Mouse (Mus musculus): ENCODE results near the gene Trim56. TPM values are rescaled to one million over a fixed set of nuclear protein-coding genes. Genes with fewer than 3 reads are reported as not detected.
"Not testable (repeated sequence)": the region's sequence is repeated elsewhere in the genome, so short reads cannot be mapped to it uniquely, and the experiment has no call there.

The Trim56 gene
- total RNA-seq (2021) = 10 to 100 TPM in 1 of 2 experiments, 1 to 10 TPM in 1; 9.2 to 14.2 TPM
- long read RNA-seq, experiment 1, partial matches to known transcripts = 0 of 1 reads
- long read RNA-seq, experiment 1, other reads (novel, unspliced or antisense) = 1 of 1 reads
- long read RNA-seq, experiment 2, partial matches to known transcripts = 0 of 4 reads
- long read RNA-seq, experiment 2, other reads (novel, unspliced or antisense) = 4 of 4 reads

DNA sequence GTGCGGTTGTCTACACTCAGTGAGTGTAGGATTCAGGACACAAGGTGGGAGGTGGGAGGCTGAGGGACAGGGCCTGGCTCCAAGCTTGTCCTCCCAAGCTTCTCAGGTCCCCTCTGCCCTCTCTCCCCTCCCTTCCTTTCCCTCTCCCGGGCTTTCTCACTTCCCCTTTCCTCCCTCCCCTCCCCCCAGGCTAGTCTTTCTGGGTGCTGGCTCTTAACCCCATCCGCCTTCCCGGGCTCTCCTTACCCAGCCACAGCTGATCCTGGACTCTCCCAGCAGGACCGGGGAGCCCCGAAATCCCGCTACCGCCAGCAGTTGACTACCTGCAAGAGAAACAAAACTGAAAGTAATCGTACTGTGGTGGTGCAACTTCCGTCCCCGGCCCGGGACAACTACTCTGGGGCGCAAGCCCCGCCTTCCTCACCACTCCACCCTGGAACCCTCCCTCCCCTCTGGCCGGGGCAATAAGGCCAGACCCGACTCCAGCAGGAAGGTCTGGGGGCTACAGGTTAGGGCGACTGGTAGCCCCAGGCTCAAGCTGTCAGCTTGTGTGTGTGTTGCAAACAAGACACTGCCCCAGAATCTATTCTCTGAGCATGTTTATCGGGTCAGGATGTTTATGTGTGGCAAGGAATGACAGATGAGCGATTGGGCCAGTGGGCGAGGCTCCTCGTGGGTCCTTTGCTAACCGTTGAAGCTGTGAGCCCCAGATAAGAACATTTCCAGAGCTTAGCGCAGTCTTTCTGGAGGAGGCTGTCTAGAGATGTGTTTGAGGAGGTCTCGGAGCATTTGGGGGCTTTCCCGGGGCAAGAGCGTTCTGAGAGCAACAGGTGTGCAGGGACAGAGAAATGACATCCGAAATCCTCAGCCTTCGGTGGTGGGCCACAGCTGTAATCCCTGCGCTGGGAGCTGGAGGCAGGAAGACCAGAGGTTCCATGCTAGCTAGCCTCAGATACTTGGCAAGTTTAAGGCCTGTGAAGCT, at the start of gene Trim56:
Trim56 (minus strand) TSS at position 344 of the 982 bp plus-strand sequence.
- DNase-seq = peak; percentile 67

DNA sequence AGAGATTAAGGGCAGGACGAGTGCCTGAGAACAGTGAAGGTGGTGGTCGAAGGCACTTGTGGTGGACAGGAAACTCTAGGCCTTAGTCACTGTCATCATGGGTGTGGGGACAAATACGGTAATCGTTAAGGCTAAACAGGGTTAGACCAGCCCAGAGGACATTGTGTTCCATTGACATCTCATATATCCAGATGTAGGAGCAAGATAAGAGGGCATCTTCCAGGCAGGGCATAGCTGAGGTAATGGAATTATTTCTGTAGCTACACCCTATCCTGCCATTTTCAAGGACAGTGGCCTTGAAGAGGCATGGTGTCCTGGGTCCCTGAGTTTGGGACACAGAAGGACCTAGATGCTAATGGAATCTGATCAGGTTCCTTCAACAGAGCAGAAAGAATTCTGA, 45.8 kb upstream of the Trim56 start:
- DNase-seq = no peak

DNA sequence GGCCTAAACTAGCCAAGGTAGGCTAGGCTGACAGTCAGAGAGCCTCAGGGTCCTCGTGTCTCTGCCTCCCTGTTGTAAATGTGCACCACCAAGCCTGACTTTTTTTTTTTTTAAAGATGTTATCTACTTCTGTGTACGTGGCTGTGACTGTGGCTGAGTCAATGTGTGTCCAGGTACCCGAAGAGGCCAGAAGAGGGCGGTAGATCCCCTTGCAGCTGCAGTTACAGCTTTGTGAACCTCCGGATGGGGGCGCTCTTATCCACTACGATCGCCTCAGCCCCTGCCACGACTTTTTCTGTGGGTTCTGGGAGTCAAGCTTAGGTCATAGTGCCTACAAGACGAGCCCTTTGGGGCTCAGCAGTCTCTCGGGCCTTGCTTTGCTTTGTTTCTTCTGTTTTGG, 43.5 kb upstream of the Trim56 start:
- DNase-seq = peak; percentile 65

DNA sequence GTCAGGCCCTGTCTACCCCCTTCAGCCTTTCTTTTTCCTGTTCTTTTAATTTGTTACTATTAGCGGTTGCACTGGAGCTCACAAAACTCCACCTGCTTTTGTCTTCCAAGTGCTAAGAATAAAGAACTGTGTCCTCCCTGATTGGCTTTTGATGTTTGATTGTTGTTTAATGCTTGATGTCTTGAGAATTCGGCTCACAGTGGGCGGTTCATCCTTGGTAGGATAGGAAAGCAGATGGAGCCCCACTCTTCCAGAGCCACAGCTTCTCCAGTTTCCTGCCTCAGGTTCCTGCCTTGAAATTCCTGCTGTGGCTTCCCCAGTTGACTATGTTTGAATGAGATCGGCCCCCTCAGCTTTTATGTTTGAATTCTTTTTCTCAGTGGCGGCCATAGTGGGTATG, 37.3 kb upstream of the Trim56 start:
- DNase-seq = no peak

DNA sequence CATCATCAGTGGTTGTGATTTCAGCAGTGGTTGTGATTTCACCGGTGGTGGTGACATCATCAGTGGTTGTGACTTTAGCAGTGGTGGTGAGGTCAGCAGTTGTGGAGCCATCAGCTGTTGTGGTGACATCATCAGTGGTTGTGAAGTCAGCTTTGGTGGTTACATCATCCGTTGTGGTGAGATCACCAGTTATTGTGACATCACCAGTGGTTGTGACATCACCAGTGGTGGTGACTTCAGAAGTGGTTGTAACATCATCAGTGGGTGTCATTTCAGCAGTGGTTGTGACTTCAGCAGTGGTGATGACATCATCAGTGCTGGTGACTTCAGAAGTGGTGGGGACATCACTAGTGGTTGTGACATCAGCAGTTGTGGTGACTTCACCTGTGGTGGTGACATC, 36.6 kb upstream of the Trim56 start:
- no peak for DNase-seq

DNA sequence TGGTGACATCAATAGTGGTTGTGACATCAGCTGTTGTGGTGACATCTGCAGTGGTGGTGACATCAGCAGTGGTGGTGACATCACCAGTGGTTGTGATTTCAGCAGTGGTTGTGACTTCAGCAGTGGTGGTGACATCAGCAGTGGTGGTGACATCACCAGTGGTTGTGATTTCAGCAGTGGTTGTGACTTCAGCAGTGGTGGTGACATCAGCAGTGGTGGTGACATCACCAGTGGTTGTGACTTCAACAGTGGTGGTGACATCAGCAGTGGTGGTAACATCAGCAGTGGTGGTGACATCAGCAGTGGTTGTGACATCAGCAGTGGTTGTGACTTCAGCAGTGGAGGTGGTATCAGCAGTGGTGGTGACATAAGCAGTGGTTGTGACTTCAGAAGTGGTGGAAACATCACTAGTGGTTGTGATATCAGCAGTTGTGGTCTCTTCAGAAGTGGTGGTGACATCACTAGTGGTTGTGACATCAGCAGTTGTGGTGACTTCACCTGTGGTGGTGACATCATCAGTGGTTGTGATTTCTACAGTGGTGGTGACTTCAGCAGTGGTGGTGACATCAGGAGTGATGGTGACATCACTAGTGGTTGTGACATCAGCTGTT, 33.4 kb upstream of the Trim56 start, which contains the start of gene Muc3:
Muc3 (minus strand) TSS at position 51 of the 611 bp plus-strand sequence.
- not testable (repeated sequence) for DNase-seq

DNA sequence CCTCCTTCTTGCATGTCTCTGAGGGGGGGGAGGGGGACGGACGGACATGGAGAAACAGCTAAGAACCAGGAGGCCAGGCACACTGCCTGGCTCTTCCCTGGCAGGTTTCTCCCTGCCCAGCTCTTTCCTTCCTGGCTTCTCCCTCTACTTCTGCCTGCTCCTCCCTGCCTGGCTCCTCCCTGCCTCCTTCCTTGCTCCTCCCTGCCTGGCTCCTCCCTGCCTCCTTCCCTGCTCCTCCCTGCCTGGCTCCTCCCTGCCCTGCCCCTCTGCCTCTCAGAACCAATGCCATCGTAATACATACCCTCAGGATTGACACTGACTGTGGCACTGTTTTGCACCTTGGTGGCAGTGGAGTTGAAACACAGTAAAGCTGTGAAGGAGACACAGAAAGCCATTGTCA, 24.8 kb upstream of the Trim56 start:
- DNase-seq = no peak

DNA sequence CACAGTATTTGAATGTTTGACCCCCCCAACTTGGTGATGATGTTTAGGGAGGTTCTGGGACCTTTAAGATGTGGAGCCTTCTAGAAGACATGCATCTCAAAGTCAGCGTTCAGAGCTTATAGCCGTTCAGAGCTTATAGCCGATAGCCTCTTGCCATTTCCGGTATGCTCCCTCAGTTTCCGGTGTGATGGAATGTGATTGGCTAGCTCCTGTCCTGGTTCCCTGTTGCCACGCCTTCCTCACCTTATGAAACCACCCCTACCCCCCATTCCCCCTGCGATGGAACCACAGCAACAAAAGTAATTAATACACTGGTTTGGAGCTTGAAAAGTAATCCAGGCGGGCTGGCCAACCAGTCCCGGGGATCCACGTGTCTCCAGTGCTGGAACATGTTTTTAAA, 23.0 kb upstream of the Trim56 start:
- DNase-seq = no peak

DNA sequence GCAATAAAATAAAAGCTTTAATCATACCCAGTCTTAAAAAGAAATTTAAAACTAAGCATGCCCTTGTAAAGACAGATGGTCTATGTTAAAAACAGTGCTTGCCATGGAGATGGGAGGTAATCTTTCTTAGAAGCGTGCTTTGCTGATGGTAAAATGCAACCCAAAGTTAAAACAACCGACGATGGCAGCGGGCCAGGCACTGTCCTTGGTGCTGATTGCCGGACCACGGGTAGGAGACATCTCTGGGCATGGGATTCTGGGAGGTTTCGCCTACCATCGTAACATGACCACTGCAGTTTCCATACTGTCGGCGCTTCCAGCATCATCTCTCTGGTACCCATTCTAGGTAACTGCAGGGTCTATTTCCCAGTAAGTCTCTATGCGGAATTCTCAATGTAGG, 18.9 kb upstream of the Trim56 start:
- peak; percentile 60 for DNase-seq

DNA sequence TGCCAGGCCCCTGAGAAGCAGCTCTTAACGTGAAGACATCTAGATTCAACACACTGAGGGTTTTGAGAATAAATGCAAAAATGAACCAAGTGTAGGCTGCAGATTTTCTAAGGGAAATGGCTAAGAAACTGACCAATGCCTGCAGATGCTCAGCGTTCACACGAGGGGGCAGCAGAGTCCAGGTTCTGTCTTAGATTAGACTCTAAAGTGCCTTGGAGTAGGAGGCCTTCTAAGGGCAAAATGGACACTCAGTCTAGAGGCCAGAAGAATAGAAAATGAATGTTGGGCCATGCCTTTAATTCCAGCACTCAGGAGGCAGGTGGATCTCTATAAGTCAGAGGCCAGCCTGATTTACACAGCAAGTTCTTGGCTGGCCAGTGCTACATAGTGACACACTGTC, 15.5 kb upstream of the Trim56 start:
- peak; percentile 64 for DNase-seq

DNA sequence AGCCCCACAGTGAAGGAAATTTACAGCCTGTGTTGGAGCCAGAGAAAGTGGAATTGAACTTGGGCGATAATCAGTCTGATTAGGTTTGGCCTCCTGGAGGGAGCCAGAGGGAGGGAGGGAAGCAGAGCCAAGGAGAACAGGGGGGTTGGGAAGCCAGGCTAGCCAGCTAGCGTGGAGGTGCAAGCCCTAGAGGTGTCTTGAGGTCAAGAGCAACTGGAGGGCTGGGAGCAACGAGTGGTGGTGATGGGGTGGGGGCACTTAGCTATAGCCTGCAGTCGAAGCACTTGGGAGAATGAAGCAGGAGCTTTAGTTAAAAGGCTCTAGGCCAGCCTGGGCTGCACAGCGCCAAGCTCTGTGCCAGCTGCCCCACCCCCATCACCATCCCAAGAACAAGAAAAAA, 13.3 kb upstream of the Trim56 start:
- DNase-seq = no peak

DNA sequence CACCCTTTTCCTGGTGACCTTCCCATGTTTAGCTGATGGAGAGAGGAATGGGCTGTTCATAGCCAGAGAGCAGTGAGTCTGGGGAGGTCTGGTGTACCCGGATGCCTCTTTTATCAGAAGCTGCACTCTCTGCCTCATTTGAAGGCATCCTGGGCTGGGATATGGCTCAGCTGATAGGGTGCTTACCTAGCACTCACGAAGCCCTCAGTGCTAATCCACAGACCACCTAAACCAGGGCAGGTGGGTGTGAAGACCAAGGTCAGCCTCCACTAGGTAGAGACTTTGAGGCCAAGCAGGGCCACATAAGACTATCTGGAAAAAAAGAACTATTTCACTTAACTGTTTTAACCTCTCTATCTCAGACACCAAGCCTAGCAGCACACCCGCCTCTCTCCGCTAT, 7.5 kb upstream of the Trim56 start:
- DNase-seq = no peak

DNA sequence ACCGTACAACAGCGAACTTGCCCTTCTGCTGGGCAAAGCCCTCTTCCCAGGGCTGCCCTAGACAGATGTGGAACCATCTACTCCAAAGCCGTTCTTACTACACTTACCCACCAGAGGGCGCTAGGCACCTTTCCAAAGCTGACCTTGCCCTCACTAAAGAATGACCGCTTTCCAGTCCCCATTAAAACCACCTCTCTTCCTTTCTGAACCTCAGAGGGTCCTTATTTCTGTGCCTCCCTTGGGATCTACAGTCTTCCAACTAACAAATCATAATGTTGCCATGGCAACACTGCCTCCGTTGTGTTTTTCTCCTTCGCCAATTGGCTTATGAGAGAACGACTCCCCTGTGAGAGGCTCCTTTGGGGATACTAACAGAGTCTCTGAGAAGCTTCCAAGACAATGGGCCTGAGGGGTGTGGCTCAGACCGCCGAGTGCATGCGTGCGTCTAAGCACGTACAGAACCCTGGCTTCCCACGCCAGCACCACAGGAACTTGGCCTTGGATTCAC, 6.7 kb upstream of the Trim56 start:
- DNase-seq = peak; percentile 82

DNA sequence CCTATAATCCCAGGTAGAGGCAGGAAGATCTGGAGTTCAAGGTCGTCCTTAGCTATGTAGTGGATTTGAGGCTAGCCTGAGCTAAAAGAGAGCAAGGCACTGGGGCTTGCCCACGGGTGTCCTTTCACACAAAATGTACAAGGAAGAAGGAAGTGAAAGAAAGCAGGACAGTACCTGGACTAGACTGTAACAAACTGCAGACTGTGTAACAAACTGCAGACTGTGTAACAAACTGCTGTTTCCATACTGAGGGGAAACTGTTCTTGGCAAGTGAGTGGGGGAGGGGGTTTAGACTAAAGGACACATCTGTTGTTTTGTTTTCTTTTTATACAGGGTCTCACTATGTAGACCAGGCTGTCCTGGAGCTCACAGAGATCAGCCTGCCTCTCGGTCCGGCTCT, 5.3 kb upstream of the Trim56 start:
- no peak for DNase-seq

DNA sequence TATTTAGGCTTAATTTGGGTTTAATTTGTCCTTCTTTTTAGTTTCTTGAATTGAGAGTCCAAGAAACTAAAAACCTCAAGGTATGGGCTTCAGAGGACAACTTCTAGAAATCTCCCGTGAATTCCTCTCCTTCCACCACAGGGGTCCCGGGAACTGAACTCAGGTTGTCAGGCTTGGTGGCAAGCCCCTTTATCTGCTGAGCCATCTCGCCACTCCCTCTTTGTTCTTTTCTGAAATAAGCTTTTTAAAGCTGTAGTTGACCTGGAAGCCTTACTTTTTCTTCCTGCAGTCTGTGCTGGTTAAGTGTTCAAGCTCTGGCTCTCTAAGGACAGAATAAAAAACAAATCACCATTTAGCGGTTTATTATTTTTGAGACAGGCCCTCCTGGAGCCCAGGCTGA, 2.9 kb upstream of the Trim56 start:
- no peak for DNase-seq

DNA sequence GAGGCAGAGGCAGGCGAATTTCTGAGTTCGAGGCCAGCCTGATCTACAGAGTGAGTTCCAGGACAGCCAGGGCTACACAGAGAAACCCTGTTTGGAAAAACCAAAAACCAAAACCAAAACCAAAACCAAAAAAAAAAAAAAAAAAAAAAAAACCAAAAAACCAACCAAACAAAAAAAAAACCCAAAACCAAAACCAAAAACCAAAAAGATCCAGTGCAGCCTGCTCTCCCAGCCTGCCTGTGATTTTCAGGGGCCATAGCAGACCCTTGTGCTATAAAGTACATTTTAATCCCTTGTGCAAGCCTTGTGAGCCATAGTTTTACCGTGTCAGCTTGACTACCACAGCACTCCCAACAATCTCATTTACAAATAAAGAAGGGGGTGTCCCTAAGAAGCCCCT, 2.0 kb upstream of the Trim56 start:
- DNase-seq = not testable (repeated sequence)

DNA sequence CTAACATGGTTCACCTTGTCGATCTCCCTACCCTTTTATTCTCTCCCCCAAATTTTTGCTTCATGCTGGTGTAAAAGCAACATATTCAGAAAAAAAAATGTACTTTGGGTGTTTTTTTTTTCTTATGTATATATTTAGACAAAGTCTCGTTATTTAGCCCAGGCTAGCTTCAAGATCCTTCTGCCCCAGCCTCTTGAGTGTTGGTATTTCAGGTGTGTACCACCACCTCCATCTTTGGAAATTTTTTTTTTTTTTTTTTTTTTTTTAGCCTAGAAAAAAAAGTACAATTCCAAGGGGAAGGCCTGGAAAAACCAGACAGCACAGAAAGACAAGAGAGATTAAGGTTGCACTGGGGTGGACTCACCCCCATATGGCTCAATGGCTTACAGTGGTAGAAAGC, 978 bp upstream of the Trim56 start:
- DNase-seq = no peak

DNA sequence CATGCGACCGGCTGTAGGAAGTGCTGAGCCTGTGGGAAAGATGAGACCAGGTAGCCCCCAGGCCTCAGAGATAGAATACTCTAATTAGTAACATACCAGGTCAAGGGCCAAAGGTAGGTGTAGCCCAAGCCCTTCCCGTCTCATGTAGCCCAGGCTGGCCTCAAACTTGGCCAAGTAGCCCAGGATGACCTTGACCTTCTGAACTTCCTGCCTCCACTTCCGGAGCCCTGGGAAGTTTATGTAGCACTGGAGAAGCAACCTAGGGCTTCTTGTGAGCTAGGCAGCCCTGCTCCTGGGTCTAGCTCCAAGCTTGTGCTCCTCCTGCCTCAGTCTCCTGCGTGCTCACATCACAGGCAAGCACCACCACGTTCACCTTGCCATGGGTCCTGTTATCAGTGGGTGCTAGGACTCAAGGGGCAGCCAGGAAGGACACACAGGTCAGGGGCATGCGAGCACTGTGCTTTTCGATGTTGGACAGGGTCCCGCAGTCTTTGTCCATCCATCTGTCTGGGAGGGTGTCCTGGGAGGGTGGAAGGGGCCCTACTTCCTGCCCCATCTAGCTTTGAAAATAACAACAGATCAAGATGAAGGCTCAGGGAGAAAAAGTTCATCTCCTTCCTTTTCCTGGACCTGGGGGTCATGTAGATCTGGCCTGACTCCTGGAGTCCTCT, 983 bp downstream of the Trim56 start:
- DNase-seq = no peak

DNA sequence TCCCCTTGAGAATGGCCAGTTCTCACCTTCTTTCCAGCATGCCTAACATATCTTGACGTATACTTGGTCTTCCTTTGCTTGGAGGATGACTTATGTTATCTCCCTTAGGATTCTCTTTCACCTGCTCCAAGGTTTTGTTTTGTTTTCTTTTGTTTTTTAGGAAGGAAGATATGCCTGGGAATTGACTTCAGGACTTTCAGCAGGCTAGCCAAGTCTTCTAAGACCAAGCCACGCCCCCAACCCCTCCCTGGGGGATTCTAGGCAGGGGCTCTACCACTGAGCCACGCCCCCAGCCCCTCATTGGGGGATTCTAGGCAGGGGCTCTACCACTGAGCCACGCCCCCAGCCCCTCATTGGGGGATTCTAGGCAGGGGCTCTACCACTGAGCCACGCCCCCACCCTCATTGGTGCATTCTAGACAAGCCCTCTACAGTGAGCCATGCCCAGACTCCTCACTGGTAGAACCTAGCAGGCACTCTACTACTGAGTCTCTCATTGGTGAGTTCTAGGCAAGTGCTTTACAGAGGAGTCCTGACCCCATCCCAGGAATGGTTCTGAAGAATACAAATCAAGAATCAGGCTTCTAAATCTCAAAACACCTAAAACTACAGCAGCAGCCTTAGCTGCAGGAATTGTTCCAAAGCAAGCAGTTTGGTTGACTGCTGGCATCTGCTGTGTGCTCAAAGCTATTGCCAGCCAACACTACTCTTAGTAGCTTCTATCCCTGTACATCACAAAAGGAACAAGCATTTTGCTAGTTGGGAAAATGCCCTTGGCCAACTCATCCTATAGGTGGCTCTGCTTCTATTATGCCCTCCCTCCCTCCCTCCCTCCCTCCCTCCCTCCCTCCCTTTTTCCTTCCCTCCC, 4.2 kb downstream of the Trim56 start:
- no peak for DNase-seq

DNA sequence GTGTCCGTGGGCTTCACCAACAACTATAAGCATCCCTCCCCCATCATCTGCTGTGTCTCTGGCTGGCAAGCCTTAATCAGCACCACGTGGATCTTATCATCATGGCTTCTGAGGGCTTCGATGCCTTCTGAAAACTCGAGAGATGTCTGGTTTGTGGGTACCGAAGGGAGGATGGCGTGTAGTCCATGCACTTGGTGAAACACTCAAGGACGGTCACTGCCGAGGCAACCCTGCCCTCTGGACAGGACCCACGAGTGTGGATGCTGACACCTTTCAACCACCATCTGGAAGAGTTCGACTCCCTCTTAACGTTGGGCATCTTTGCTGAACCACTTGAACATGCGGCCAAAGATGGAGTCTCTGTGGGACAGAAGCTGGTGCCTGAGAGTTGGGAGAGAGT, 5.1 kb downstream of the Trim56 start:
- DNase-seq = no peak

DNA sequence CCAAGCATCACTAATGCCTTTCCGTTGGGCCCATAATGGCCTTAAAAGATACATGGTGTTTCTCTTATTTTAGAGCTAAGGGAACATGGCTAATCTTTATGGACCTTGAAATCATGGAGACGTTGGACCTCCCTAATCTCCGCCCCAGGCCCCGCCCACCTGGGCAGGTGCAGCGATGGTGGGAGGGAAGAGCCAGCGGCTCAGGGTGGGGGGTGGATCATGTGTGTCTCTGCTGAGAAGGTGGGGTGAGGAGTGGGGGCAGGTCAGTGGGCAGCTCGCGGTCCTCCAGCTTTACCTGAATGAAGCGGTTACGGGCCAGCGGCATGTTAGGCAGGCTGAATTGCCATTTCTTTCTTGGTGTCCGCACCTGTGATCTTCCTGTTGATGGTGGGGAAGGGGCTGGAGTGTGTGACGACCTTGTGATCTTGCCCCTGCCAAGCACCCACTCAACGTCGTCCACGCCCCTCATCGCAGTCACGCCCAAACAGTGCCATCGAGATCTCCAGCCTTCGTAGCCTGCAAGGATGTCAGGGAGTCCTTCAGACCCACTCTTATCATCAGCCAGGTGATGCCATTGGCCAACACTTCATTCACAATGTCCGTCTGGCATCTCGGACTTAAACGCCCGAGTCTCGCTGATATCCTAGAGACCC, 5.9 kb downstream of the Trim56 start:
- DNase-seq = no peak

All from gastrocnemius, postnatal 10 days (tissue).